Mouse (Mus musculus) liver, embryonic 14.5 days (tissue): ENCODE results near the gene Gm11027.

Source experiments
- CTCF ChIP-seq: IDR thresholded peaks from 2 replicates; pipeline ENCODE4 v1.5.1; 2016; ENCODE audit warnings: antibody characterized with exemption, low read depth, control low read depth
- EP300 ChIP-seq: IDR thresholded peaks from 2 replicates; pipeline ENCODE4 v1.6.1; 2016; ENCODE audit warnings: antibody characterized with exemption, low read depth

DNA sequence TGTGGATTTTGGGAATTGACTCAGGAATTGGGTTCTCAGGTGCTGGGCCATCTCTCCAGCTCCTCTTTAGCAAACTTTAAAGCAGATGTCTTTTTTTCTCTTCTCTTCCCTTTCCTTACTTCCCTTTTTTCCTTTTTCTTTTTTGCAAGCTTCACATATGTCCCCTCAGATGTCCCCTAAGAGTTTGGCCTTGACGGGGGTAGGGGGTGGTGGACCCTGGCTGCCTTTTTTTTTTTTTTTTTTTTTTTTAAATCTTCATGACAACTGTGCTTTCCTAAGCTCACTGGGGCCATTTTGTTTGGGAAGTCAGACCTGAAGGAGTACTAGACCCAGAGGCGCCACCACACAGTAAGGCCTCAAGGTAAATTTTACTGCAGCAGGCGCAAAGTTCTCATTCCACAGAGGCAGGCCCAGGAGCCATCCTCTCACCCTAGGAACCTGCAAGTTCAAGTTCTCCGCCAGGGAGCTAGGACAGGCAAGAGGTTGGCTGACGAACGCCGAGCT lies 5.0 kb downstream of the Gm11027 start:
- no peak for TF ChIP-seq CTCF
- no peak for TF ChIP-seq EP300
